Mouse (Mus musculus) lung, postnatal 36 days (tissue): Measurements from ENCODE around the gene Trpv3.
A peak's percentile ranks its signal among the peaks of the same experiment; 100 is the strongest.

Experiments
- DNase-seq: peaks from one replicate; pipeline ENCODE4 v3.0.0; 2022; ENCODE audit warnings: mixed read lengths

The Trpv3 gene

DNA sequence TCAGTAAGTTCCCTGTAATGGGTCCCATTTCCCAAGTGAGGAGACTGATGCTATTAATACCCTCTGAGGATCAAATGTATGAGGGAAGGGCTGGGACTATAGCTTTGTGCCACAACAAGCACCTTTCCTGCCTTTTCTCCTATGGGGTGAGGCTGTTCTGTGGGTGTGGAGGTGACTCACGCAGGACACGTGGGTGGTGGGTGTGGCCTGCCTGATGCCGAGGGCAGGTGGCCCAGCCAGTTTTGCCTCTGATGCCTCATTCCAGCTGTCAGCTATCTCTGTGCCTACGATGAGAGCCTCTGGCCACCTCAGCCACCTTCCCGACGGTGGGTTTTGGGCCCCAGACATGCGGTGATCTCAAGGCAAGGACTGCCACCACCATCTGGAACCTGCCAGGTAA, at the start of gene Trpv3:
Gene Trpv3 (plus strand): TSS at position 122 of the 400 bp plus-strand sequence.
- DNase-seq = no peak

GRCm38 (mm10) chr11:73219671-73220070, 47.5 kb upstream of the Trpv3 start:
- no peak for DNase-seq

- no peak for DNase-seq
These were observed 46.5 kb upstream of the Trpv3 start for GRCm38 (mm10) chr11:73220651-73221050.

DNA sequence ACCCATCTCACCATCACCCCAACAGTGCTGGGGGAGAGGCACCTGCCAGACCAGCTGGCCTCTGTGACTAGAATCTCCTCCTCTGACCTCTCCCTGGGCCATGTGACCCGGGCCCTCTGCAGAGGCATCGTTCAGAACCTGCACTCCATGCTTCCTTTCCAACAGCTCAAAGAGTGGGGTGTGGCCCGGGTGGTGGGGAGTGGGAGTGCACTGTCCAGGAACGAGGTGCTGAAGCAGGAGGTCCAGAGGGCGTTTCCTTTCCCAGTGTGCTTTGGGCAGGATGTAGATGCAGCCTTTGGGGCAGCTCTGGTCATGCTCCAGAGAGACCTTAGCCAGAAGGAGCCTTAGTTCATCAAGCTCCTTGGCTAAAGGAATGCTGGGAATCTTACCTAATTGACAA, 44.3 kb upstream of the Trpv3 start:
- no peak for DNase-seq

DNA sequence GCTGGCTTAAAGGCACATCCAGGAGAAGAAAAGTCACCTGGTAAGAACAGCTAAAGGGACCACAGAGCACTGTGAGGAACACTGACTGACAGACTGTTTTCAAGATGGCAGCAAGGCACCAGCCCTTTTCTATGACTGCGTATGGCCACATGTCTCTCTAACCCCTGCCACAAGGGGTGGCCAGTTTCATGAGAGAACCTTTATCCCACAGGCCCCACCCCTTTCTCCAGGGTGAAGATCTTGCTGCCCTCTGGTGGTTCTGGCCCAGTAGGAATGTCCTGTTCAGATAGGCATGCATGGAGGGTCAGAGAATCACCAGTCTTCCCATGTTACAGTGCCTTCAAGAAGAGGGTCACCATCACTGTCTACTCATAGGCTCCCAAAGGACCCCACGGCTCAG, 43.2 kb upstream of the Trpv3 start:
- peak; percentile 70 for DNase-seq

DNA sequence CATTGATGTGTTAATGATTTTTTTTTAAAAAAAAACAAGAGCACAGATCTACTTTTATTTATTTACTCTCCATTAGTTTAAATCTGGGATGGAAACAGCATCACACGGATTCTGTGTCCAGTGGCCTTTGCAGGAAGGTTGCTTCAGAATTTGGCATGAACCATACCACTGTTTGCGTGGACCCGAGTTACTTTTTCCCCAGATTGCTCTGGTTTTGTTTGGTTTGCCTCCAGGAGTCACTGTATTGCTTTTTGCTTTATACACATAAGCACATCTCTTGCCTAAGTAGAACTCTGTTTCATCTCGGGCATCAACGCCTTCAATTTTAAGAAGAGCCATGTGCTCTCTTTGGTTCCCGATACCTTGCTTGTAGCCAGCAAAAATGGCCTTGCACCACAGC, 41.3 kb upstream of the Trpv3 start:
- DNase-seq = no peak

- DNase-seq = no peak
These were observed 38.3 kb upstream of the Trpv3 start for GRCm38 (mm10) chr11:73228881-73229280.

DNA sequence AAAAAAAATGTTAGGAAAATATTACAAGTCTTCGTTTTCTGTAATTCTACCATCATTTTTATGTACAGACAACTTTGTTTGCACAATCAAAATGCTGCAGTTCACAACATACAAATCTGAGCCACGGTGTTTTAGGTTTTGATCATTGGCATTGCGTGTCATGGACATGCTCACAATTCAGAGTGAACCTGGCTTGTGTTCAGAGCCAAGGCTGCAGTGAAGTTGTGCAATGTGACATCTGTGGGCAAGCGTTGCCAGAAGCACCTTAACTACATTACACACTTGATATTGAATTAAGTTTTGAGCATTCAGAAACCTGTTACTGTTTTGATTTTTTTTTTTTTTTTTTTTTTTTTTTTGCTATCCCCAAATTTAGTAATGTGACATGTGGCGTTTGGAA, 37.1 kb upstream of the Trpv3 start:
- no peak for DNase-seq

- DNase-seq = no peak
These were observed 34.7 kb upstream of the Trpv3 start for GRCm38 (mm10) chr11:73232513-73232912.

- DNase-seq = no peak
These were observed 33.2 kb upstream of the Trpv3 start, which contains the start of gene Trpv1 for GRCm38 (mm10) chr11:73233992-73234391. Gene Trpv1 (plus strand): TSS chr11:73234292.

- DNase-seq = peak; percentile 21
These were observed 31.0 kb upstream of the Trpv3 start for GRCm38 (mm10) chr11:73235990-73236701.

- no peak for DNase-seq
These were observed 30.5 kb upstream of the Trpv3 start for GRCm38 (mm10) chr11:73236731-73237130.

- no peak for DNase-seq
These were observed 25.0 kb upstream of the Trpv3 start for GRCm38 (mm10) chr11:73242199-73242598.

DNA sequence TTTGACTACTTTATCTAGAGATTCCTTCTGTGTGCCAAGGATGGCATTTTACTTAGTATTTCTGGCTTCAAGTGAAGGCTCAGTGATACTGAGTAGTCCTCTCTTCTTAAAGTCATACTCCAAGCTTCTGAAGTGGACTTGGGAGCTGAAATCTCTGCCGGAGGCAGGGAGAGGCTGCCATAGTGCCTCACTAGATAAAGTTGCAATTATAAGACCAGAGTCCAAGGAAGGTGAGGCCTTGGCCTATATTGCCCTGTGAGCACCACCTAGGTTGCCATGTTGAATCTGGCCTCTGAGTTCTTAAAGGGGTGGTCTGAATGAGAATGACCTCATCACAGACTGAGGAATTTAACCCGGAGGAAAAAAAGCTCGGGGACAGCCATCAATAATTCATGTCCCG, 24.4 kb upstream of the Trpv3 start:
- DNase-seq = no peak

GRCm38 (mm10) chr11:73257362-73257945, 9.7 kb upstream of the Trpv3 start:
- DNase-seq = no peak

DNA sequence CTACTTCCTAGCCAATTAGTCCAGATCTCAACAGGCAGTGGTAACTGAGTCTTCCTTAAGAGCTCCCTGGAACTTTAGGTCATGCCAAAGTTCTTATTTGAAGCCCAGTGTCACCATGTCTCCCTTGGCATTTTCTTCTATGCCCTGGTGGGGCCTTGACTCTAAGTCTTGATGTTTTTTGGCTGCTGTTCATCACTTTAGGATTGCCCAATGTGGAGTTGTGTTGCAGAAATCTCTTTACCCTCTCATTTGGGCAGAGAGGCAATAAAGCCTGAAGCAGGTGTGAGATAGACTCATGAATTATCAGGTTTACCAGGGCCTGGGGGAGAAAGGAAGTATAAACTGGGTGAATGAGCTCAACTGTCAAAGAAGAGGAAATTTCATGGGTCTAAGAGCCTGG, 8.5 kb upstream of the Trpv3 start:
- DNase-seq = no peak

DNA sequence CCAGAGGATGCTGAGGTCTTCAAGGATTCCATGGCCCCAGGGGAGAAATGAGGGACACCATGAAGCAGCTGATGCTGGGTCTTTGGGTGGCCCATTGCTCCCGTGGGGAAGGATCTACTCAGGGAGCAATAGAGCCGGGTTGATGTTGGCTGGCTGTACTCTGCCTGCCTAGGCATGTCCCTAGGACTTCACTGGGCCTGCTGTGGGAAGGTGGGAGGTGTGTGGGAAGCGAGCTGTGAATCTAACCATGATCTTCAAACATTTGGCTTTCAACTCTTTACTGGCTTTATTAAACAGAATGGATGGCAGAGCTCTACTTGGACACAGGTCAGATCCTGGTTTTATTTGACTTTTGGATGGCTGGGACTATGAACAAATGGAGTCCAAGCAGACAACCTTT, 6.7 kb upstream of the Trpv3 start:
- no peak for DNase-seq

GRCm38 (mm10) chr11:73261385-73261784, 5.8 kb upstream of the Trpv3 start:
- no peak for DNase-seq

- DNase-seq = no peak
These were observed 7.6 kb downstream of the Trpv3 start for GRCm38 (mm10) chr11:73274821-73275220.

DNA sequence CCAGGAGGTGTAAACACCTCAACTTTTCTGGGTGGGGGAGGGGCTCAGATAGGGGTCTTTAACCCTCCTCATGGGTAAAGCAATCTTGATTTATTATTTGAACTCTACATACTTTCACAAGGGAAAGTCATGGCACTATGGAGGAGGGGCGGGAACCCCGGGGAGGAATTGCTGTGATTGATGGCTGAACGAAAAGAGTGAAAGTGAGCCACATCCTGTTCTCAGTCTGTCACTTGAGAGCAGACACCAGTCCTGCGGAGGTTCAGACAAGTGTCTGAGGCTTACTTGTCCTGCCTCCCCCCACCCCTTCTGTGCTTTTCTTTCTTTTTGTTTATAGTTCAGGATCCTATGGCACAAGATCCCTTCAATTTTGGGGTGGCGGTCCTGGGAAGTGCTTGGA, 13.5 kb downstream of the Trpv3 start:
- no peak for DNase-seq

DNA sequence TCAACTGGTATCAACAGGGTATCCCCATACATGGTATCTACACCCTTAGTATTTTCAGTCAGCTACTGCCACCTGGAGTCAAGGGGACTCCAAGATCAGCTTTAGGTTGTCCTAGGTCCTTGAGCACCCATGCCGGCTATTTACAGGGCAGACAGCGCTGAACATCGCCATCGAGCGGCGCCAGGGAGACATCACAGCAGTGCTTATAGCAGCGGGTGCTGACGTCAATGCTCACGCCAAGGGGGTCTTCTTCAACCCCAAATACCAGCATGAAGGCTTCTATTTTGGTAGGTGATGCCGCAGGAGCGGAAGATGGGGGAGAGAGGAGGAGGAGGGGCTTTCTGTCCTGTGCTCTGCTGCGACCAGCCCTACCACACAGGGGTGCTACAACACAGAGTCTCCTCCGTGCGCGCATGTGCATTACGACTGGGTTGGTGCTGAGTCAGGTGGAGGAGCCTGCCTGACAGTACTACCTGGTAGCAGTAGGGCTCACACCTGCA, 14.4 kb downstream of the Trpv3 start:
- DNase-seq = peak; percentile 57

DNA sequence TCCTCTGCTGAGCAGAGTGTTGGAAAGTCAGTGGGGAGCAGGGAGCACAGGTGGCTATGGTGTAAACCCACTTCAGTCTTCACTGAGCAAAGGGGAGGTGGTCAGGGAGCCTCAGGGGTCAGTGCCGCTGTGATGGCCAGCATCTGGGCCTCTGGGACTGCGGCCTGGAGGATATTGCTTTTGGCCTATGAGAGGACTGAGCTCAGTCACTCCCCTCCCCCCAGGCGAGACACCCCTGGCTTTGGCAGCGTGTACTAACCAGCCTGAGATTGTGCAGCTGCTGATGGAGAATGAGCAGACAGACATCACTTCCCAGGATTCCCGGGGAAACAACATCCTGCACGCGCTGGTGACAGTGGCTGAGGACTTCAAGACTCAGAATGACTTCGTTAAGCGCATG, 16.2 kb downstream of the Trpv3 start:
- peak; percentile 25 for DNase-seq

DNA sequence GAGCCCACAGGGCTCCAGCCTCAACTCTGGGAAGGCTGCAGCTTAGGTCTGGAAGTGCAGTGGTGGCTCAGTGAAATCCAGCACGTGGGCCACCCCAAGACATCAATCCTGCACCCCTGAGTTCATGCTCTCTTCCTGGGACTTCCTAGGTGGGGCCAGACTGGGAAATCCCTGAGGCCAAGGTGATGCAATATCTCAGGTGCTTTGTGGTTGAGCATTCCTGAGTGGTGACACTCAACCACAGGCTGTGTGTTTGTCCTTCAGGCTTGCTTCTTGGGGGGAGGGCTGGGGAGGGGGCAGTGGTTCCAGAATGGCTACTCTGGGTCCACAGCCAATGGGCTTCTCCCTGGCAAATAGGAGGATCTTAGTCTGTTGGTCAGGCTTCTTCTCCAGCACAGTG, 16.7 kb downstream of the Trpv3 start:
- DNase-seq = peak; percentile 31

- no peak for DNase-seq
These were observed 17.2 kb downstream of the Trpv3 start for GRCm38 (mm10) chr11:73284351-73284750.

DNA sequence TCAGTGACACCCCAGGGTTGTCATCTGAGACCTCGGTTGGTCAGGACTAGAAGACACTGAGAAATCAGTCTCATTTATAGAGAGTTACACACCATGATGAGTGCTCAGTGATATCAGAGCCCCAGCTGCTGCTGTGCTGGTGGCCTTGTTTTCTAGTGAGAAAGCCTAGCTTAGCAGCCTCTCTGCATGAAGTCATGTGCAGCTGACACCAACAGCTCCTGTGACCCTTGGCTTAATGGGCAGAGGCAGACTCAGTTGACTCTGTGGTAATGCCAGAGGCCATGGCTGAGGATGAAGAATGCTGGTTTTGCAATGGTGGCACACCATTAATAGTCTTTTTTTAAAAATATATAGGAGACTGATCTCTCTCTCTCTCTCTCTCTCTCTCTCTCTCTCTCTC, 22.4 kb downstream of the Trpv3 start:
- DNase-seq = no peak
